Mouse (Mus musculus) common myeloid progenitor, adult 5-6 weeks (primary cell): ENCODE results near the gene Nlgn1. TPM values are rescaled to one million over a fixed set of nuclear protein-coding genes. Genes with fewer than 3 reads are reported as not detected.

Experiments
- ATAC-seq: replicated peaks from 2 replicates; pipeline ENCODE4 v1.8.0; 2016; ENCODE audit warnings: low read depth, mild to moderate bottlenecking, moderate TSS enrichment, inconsistent platforms; ENCODE audit not compliant: poor library complexity, severe bottlenecking
- total RNA-seq: library from RNA; stranded (forward); fragments of 200-1000, 187-1606 nt; gene quantifications from 2 replicates; pipeline ENCODE4 v1.2.3, GENCODE M21; 2017

Gene Nlgn1
- total RNA-seq, 1 experiment from 2014 or later, result not detected

GRCm38 (mm10) chr3:25884797-25885196 is 447.5 kb downstream of the Nlgn1 start:
- ATAC-seq, result no peak

- ATAC-seq, result no peak
Observed at GRCm38 (mm10) chr3:25869161-25869560, 463.1 kb downstream of the Nlgn1 start.

GRCm38 (mm10) chr3:25858384-25858783 is 473.9 kb downstream of the Nlgn1 start:
- no peak for ATAC-seq

- ATAC-seq, result no peak
Observed at GRCm38 (mm10) chr3:25844686-25845462, 487.4 kb downstream of the Nlgn1 start.

- ATAC-seq, result no peak
Observed at GRCm38 (mm10) chr3:25830237-25830636, 502.0 kb downstream of the Nlgn1 start.

DNA sequence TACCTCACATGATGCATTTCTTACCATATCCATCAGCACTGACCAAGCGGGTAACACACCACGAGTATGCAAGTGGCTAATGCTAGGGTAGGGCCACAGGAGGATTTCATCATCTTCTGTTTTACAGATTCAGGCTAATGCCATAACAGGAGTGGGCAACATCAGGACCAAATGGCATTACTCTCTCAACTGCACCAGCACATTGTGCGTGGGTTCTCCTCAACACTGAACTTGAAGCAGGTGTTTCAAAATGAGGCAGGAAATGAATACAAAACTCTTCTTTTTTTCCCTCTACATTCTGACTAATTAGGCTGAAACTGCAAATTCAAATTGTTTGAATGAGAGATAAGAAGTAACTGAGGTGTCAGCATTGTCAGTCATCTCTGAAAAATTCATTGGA is 518.9 kb downstream of the Nlgn1 start:
- no peak for ATAC-seq

- ATAC-seq, result no peak
Observed at GRCm38 (mm10) chr3:25807559-25807958, 524.7 kb downstream of the Nlgn1 start.

- ATAC-seq, result no peak
Observed at GRCm38 (mm10) chr3:25781651-25782050, 550.6 kb downstream of the Nlgn1 start.

- ATAC-seq, result no peak
Observed at GRCm38 (mm10) chr3:25775437-25775836, 556.8 kb downstream of the Nlgn1 start.

GRCm38 (mm10) chr3:25773908-25774307 is 558.4 kb downstream of the Nlgn1 start:
- ATAC-seq, result no peak

DNA sequence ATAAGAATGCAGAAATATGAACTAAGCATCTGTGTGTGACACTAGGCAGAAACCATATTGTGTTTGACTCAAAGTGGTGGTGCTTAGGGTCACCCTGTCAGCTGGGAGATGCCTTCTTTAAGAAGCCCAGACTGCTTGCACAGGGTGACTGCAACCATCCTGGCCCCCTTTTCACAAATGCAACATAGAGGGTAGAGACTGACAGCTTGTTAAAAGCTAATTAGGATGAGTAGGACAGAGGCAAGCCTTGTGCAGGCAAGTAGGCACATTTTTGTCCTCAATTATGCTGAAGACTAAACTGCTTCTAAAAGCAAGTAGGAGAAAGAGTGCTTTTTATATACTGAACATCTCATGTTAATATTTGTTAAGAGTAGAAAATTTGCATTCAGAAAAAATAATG is 558.8 kb downstream of the Nlgn1 start:
- ATAC-seq, result no peak

DNA sequence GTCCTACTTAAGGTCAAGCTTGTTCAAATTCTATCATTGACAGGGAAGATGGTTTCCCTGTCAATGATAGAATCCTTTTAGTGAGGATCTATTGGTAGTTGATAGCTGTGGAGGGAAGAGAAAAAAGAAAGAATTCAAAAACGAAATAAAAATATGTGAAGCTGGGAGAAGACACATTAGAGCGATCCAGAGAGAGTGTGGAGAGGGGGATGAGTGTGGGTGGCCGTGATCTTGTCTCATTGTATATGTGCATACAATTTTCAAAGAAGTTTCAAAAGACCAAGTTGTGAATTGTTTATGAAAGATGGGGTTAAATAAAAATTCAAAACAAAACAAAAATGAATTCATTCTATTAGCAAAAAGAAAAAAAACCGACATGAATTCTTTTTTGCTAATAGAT is 568.6 kb downstream of the Nlgn1 start:
- ATAC-seq, result no peak

DNA sequence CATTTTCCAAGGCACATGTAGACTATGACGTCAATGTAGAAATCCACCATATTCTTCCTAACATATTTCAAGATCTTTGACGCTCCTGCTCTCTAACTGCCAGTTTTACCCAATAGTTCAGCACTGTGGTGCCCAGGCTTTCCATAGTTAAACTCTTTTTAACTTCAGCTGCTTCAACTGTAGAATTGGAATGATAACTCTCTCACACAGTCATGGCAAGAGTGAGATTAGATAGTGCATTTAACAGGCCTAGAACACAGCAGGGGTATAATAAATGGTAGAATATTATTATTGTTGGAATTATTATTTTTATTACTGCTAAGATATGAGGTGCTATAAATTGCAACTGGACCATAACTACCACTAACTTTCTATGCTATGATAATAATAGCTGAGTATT is 574.4 kb downstream of the Nlgn1 start:
- ATAC-seq, result no peak

DNA sequence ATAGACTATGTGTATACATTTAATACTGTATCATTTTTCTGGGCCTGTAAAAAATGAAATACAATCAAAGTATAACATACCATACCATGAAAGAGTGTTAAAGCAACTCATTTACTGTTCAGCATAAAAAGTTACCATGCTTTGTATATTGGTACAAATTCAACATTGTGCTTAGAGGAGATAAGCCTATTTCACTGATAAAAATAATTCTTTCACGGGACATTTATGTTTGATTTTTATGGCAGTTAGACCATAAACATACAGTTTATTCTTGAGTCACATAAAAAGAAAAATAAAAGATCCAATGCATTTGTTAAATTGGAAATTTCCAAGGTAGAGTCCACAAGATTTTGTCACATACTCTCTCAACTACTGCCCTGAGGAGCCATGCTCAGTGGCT is 608.1 kb downstream of the Nlgn1 start:
- ATAC-seq, result no peak

DNA sequence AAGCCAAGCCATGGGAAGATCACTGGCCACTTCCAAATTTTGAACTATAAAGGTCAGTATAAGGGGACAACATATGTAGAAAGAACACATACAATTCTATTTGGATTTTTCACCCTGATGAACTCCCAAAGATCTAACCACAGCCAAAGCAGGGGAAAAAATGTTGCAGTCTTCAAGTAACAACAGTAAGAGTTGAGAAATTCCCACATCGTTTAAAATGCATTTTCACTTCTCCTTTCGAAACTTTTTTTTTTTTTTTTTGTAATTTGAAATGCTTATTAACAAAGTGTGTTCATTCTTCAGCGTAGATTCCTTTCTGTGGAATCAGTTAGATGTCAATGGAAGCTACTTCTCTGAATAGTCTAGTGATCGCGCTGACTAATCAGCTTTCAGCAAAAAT is 610.8 kb downstream of the Nlgn1 start:
- ATAC-seq, result no peak; the same call in 1 of the 2 replicates

GRCm38 (mm10) chr3:25707380-25707779 is 624.9 kb downstream of the Nlgn1 start:
- no peak for ATAC-seq

DNA sequence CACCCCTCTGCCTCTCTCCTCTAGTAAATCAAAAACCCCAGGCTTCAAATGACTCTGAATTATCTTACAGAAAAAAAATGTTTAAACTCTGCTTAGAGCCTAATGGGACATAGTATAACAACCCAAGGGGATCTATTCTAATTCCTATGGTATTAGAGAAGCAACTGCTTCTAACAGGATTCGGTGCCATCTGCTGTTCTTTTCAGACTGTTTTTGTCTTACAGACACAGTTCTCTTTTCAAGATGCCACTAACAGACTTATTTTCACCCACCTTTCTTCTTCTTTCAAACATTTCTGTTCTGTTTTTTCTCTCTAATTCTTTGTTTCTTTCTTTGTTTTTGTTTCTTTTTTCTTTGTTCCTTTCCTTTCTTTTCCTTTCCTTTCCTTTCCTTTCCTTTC is 635.0 kb downstream of the Nlgn1 start:
- ATAC-seq, result no peak

DNA sequence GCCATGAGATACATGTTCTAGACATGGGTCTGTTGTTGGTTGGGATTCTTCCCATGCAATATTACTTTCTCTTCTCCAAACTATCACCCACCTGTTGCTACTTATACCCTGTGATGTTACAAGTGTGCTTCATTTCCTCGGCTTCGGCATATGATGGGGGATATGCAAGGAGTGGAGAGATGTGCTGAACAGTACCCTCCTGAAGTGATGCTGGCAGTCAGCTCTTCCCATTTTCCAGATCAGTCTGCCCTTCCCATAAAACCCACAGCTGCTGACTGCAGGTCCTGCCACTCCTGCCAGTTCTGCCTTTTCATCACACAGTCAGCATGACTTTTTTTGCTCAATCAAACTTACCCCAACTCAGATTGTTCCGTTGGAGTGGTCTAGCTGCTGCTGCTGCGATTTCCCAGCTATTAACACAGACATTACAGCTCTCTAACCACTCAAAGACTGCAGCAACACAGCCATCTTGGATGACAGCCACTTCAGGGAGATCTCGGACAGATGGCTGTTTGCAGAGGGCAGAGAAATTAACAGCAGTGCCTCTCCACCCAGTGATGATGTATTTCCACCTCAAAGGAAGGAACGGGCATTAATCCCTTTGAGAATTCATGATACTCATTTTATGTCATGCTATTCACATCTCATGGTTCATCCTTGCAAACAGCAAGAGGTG is 643.3 kb downstream of the Nlgn1 start:
- ATAC-seq, result no peak

GRCm38 (mm10) chr3:25683696-25684095 is 648.6 kb downstream of the Nlgn1 start:
- no peak for ATAC-seq

- peak; percentile 81 for ATAC-seq
Observed at GRCm38 (mm10) chr3:25679373-25679772, 652.9 kb downstream of the Nlgn1 start.

GRCm38 (mm10) chr3:25675888-25676287 is 656.4 kb downstream of the Nlgn1 start:
- ATAC-seq, result no peak

- peak; percentile 82 for ATAC-seq
Observed at GRCm38 (mm10) chr3:25675069-25675468, 657.2 kb downstream of the Nlgn1 start.
